Mouse (Mus musculus) hindbrain, embryonic 12.5 days (tissue): Measurements from ENCODE around the gene Acyp1. TPM values are rescaled to one million over a fixed set of nuclear protein-coding genes. Genes with fewer than 3 reads are reported as not detected.
"Not testable (repeated sequence)": the region's sequence is repeated elsewhere in the genome, so short reads cannot be mapped to it uniquely, and the experiment has no call there.

Source experiments
- ATAC-seq: fragments of 200-750 bp; cut with Nextera tagmentation; 2 replicates; pipeline ENCODE4 v1.8.0; 2017; ENCODE audit warnings: moderate TSS enrichment; ENCODE audit not compliant: low FRiP score
- H3K27ac ChIP-seq: fragments of 300-500 bp; sonication (generic); 2 replicates; pipeline ENCODE4 v1.5.1; 2016; ENCODE audit warnings: mild to moderate bottlenecking
- H3K27me3 ChIP-seq: fragments of 300-500 bp; sonication (generic); 2 replicates; pipeline ENCODE4 v1.6.1; 2016; ENCODE audit warnings: mild to moderate bottlenecking
- H3K36me3 ChIP-seq: fragments of 300-500 bp; sonication (generic); 2 replicates; pipeline ENCODE4 v1.6.1; 2016; ENCODE audit warnings: mild to moderate bottlenecking
- H3K4me1 ChIP-seq: fragments of 300-500 bp; sonication (generic); 2 replicates; pipeline ENCODE4 v1.6.1; 2016
- H3K4me2 ChIP-seq: fragments of 300-500 bp; sonication (generic); replicated peaks from 2 replicates; pipeline ENCODE4 v1.6.1; 2016; ENCODE audit warnings: mild to moderate bottlenecking
- H3K4me3 ChIP-seq: fragments of 300-500 bp; sonication (generic); 2 replicates; pipeline ENCODE4 v1.5.1; 2016; ENCODE audit warnings: mild to moderate bottlenecking
- H3K9ac ChIP-seq: fragments of 300-500 bp; sonication (generic); 2 replicates; pipeline ENCODE4 v1.6.1; 2016; ENCODE audit warnings: mild to moderate bottlenecking, moderate library complexity
- H3K9me3 ChIP-seq: fragments of 300-500 bp; sonication (generic); replicated peaks from 2 replicates; pipeline ENCODE4 v1.6.1; 2016; ENCODE audit warnings: mild to moderate bottlenecking
- WGBS: fragments of 180-500 bp; shearing (Covaris S2); methylation state at CpG from one replicate; pipeline ENCODE4 v1.1.7; 2016; 5-methylcytosine and 5-hydroxymethylcytosine counted together
- polyA plus RNA-seq: library from polyadenylated mRNA; unstranded; fragments of >200 nt; fragmentation: Nextera tagmentation; extraction: Ambion mirVana; gene quantifications from 2 replicates; pipeline ENCODE4 v1.2.1, GENCODE M21; 2016

Acyp1 gene
- polyA plus RNA-seq, 1 experiment from 2014 or later: 62.2 TPM

GRCm38 (mm10) chr12:85295506-85295905 lies 7.3 kb upstream of the Acyp1 start:
- H3K9me3 ChIP-seq: no peaks in the 10 kb centered on the region; the same call in 1 of the 2 replicates
- peaks cover 20% of the 10 kb centered on the region for H3K36me3 ChIP-seq
- no peak for ATAC-seq
- no peaks in the 10 kb centered on the region for H3K4me1 ChIP-seq
- H3K27ac ChIP-seq: no peak overlapping the region
- H3K27me3 ChIP-seq: peaks cover 3% of the 10 kb centered on the region; the same call in 1 of the 2 replicates
- no peak overlapping the region for H3K9ac ChIP-seq
- H3K4me3 ChIP-seq: no peak overlapping the region
- WGBS: 88% methylated on average over 2 of the region's 2 CpGs
- no peak overlapping the region for H3K4me2 ChIP-seq

GRCm38 (mm10) chr12:85292906-85293305 lies 4.7 kb upstream of the Acyp1 start:
- H3K4me3 ChIP-seq: no peak overlapping the region
- peaks cover 8% of the 10 kb centered on the region for H3K4me1 ChIP-seq
- no peaks in the 10 kb centered on the region; the same call in 1 of the 2 replicates for H3K9me3 ChIP-seq
- H3K4me2 ChIP-seq: no peak overlapping the region
- ATAC-seq: no peak
- no peak overlapping the region for H3K27ac ChIP-seq
- 0 out of 2 replicates have a peak, but pooled peaks cover 1% of the 10 kb centered on the region for H3K36me3 ChIP-seq
- peaks cover 17% of the 10 kb centered on the region; the same call in 1 of the 2 replicates for H3K27me3 ChIP-seq
- H3K9ac ChIP-seq: no peak overlapping the region

- H3K9ac ChIP-seq: no peak overlapping the region
- no peak overlapping the region for H3K27ac ChIP-seq
- no peak overlapping the region for H3K4me3 ChIP-seq
- H3K36me3 ChIP-seq: no peaks in the 10 kb centered on the region
- no peak for ATAC-seq
- H3K4me2 ChIP-seq: no peak overlapping the region
- H3K9me3 ChIP-seq: no peaks in the 10 kb centered on the region; the same call in 1 of the 2 replicates
- 84% methylated on average over 6 of the region's 6 CpGs for WGBS
- H3K27me3 ChIP-seq: peaks cover 17% of the 10 kb centered on the region; the same call in 1 of the 2 replicates
- peaks cover 8% of the 10 kb centered on the region for H3K4me1 ChIP-seq
Measured at GRCm38 (mm10) chr12:85292288-85292687, 4.0 kb upstream of the Acyp1 start.

GRCm38 (mm10) chr12:85291541-85291940 lies 3.3 kb upstream of the Acyp1 start:
- H3K4me2 ChIP-seq: no peak overlapping the region
- peaks cover 8% of the 10 kb centered on the region for H3K4me1 ChIP-seq
- no peaks in the 10 kb centered on the region for H3K36me3 ChIP-seq
- no peak for ATAC-seq
- H3K27ac ChIP-seq: no peak overlapping the region
- H3K9ac ChIP-seq: no peak overlapping the region
- H3K27me3 ChIP-seq: peaks cover 17% of the 10 kb centered on the region; the same call in 1 of the 2 replicates
- H3K9me3 ChIP-seq: no peaks in the 10 kb centered on the region; the same call in 1 of the 2 replicates
- no peak overlapping the region for H3K4me3 ChIP-seq

GRCm38 (mm10) chr12:85290633-85291032 lies 2.4 kb upstream of the Acyp1 start:
- ATAC-seq: no peak
- Histone ChIP-seq H3K4me1 (peaks cover 8% of the 10 kb centered on the region), H3K4me3 (no peak overlapping the region), H3K9ac (no peak overlapping the region), H3K4me2 (no peak overlapping the region), H3K27me3 (peaks cover 17% of the 10 kb centered on the region; the same call in 1 of the 2 replicates), H3K27ac (no peak overlapping the region), H3K9me3 (no peaks in the 10 kb centered on the region; the same call in 1 of the 2 replicates), H3K36me3 (no peaks in the 10 kb centered on the region)
- WGBS: 84% methylated on average over 10 of the region's 10 CpGs

GRCm38 (mm10) chr12:85289157-85290000 lies 1.1 kb upstream of the Acyp1 start:
- Histone ChIP-seq H3K4me1 (peaks cover 8% of the 10 kb centered on the region), H3K9ac (no peak overlapping the region), H3K9me3 (no peaks in the 10 kb centered on the region; the same call in 1 of the 2 replicates), H3K27me3 (peaks cover 17% of the 10 kb centered on the region; the same call in 1 of the 2 replicates), H3K4me3 (peak overlapping the region; percentile 54), H3K27ac (no peak overlapping the region), H3K36me3 (no peaks in the 10 kb centered on the region), H3K4me2 (peak overlapping the region; percentile 84)
- no peak for ATAC-seq
- 60% methylated on average over 24 of the region's 24 CpGs for WGBS

GRCm38 (mm10) chr12:85288486-85289156 lies 383 bp upstream of the Acyp1 start, which contains the start of gene Zc2hc1c:
Gene Zc2hc1c, plus strand, starts transcription at chr12:85288591.
- 0 out of 2 replicates have a peak within 1 kb of the TSS, but pooled peaks have one; percentile 40 for H3K27ac ChIP-seq
- WGBS: 4% methylated on average over 30 of the region's 31 CpGs
- peak within 1 kb of the TSS; percentile 63 for H3K9ac ChIP-seq
- peaks cover 17% of the 10 kb centered on the region; the same call in 1 of the 2 replicates for H3K27me3 ChIP-seq
- ATAC-seq: peak; percentile 86
- H3K4me2 ChIP-seq: peak within 1 kb of the TSS; percentile 84
- no peaks in the 10 kb centered on the region for H3K36me3 ChIP-seq
- H3K4me3 ChIP-seq: peak within 1 kb of the TSS; percentile 54
- no peaks in the 10 kb centered on the region; the same call in 1 of the 2 replicates for H3K9me3 ChIP-seq
- peaks cover 8% of the 10 kb centered on the region for H3K4me1 ChIP-seq

GRCm38 (mm10) chr12:85286941-85287340 lies 1.3 kb downstream of the Acyp1 start:
- 45% methylated on average over 3 of the region's 5 CpGs for WGBS

GRCm38 (mm10) chr12:85284996-85285395 lies 3.2 kb downstream of the Acyp1 start:
- Histone ChIP-seq H3K27ac (no peak overlapping the region), H3K9me3 (no peaks in the 10 kb centered on the region), H3K4me2 (no peak overlapping the region), H3K27me3 (0 out of 2 replicates have a peak, but pooled peaks cover 8% of the 10 kb centered on the region), H3K36me3 (no peaks in the 10 kb centered on the region), H3K4me1 (peaks cover 8% of the 10 kb centered on the region), H3K4me3 (no peak overlapping the region), H3K9ac (no peak overlapping the region)
- 86% methylated on average over 4 of the region's 4 CpGs for WGBS
- ATAC-seq: no peak

More at GRCm38 (mm10) chr12:85286941-85287340, 1.3 kb downstream of the Acyp1 start:
- H3K4me2 ChIP-seq: no peak overlapping the region
- H3K9me3 ChIP-seq: no peaks in the 10 kb centered on the region
- no peak overlapping the region for H3K27ac ChIP-seq
- peaks cover 8% of the 10 kb centered on the region for H3K4me1 ChIP-seq
- ATAC-seq: no peak
- no peak overlapping the region for H3K9ac ChIP-seq
- H3K36me3 ChIP-seq: no peaks in the 10 kb centered on the region
- peaks cover 17% of the 10 kb centered on the region; the same call in 1 of the 2 replicates for H3K27me3 ChIP-seq
- H3K4me3 ChIP-seq: no peak overlapping the region

- H3K4me1 ChIP-seq: peaks cover 12% of the 10 kb centered on the region
- H3K27ac ChIP-seq: no peak overlapping the region
- H3K36me3 ChIP-seq: no peaks in the 10 kb centered on the region
- H3K9ac ChIP-seq: no peak overlapping the region
- H3K4me2 ChIP-seq: no peak overlapping the region
- H3K9me3 ChIP-seq: no peaks in the 10 kb centered on the region
- ATAC-seq: no peak
- WGBS: 66% methylated on average over 8 of the region's 8 CpGs
- H3K27me3 ChIP-seq: 0 out of 2 replicates have a peak, but pooled peaks cover 5% of the 10 kb centered on the region
- H3K4me3 ChIP-seq: no peak overlapping the region
Measured at GRCm38 (mm10) chr12:85284331-85284730, 3.9 kb downstream of the Acyp1 start.

GRCm38 (mm10) chr12:85281756-85282155 lies 6.5 kb downstream of the Acyp1 start:
- not testable (repeated sequence) for H3K9ac ChIP-seq, H3K4me3 ChIP-seq, H3K9me3 ChIP-seq, H3K27me3 ChIP-seq, H3K27ac ChIP-seq, ATAC-seq, H3K4me1 ChIP-seq, H3K4me2 ChIP-seq, H3K36me3 ChIP-seq
- 87% methylated on average over 1 of the region's 4 CpGs for WGBS
